Mouse (Mus musculus) fibroblast of lung, adult 2 months (primary cell): Measurements from ENCODE around the gene Speer4e.
"Not testable (repeated sequence)": the region's sequence is repeated elsewhere in the genome, so short reads cannot be mapped to it uniquely, and the experiment has no call there.

ENCODE experiments used
- DNase-seq: peaks from one replicate; pipeline ENCODE4 v3.0.0-alpha.2; 2011; ENCODE audit warnings: low read depth

Speer4e gene

DNA sequence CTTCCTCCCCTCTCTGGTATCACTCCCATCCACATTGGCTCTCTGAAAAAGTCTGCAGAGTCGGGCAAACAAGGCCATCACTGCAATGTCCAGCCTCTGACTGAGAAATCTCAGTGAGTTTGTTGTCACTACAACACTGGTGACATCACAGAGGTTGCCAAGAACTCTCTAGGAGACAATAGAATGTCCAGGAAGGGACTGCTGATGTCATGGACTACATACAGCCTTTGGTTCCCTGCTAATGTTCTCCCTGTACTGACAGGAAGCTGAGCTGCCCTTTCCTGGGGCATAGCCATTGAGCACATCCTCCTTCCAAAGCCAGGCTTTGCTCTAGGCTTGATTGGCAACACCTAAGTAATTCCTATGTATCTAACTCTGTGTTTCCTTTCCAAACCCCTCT is at the start of gene Speer4e:
Gene Speer4e, minus strand, starts transcription at position 101 of the 400 bp plus-strand sequence.
- not testable (repeated sequence) for DNase-seq

DNA sequence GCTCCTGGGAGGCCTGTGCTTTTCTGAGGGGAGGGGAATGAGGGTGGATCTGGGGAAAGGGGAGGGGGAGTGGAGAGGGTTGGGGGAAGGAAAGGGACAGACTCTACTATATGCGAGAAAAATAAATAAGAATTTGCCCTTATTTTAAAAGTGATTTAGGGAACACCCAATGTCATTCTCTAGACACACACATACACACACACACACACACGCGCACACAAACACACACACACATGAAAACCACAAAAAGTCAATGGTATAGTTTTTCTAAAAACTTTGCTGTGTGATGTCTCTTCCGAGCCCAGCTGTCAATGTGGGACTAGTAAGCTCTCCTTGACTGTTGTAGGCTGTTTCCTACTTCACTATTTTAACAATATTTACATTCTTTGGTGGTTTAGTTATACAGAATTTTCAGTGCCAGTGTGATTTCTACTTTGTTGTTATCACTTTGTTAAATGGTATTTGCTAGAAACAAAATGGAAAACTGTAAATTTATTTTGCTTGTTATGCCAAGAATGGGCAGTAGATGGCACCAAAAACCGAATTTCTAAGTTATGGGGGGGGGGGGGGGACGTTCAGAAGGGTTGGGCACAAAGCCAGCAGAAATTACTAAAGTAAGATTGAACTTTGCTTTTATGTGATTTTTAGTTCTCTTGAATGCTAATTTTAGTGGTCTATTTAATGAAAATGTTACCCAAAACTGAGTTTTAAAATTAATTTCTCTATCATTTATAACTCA is 48.6 kb upstream of the Speer4e start:
- not testable (repeated sequence) for DNase-seq

DNA sequence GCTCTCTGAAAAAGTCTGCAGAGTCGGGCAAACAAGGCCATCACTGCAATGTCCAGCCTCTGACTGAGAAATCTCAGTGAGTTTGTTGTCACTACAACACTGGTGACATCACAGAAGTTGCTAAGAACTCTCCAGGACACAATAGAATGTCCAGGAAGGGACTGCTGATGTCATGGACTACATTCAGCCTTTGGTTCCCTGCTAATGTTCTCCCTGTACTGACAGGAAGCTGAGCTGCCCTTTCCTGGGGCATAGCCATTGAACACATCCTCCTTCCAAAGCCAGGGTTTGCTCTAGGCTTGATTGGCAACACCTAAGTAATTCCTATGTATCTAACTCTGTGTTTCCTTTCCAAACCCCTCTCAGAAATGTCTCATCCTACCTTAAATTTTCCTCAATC is 40.6 kb upstream of the Speer4e start, which contains the start of gene Gm10354:
Gene Gm10354, minus strand, starts transcription at position 101 of the 400 bp plus-strand sequence.
- not testable (repeated sequence) for DNase-seq

DNA sequence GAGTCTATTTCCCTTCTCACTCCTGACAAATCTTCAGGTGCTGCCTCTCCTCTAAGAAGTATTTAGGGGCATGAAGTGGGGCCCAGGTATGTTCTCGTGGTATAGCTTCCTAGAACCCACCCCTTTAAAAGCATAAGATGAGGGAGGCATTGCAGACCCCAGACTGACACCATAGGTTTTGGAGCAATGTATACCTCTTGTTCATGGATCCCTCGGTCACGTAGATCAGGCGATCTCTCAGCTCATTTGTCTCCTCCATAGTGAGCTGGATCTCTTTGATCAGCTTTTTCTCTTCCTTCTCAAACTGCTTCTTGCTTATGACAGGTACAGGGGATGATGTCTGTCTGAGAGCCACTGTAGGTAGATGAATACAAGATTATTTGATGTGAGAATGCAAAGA is 39.1 kb upstream of the Speer4e start:
- DNase-seq, result not testable (repeated sequence)

DNA sequence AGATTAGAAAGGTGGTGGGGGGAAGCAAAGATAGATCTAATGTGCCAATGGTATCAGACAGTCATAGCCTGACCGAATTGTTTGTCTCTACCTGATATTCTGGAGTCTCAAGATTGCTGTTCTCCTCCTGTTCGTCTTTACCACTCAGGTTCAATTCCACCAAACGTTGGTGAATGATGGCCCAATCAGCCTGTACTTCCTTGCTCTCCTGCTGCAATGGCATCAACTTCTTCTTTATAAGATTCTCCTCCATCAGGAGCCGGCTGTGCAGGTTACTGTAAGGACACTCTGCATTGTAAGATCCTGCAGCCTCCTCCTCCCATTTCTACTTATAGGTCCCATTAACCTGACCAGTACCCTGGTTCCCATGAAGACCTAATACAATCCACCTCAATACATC is 37.1 kb upstream of the Speer4e start:
- DNase-seq, result not testable (repeated sequence)

DNA sequence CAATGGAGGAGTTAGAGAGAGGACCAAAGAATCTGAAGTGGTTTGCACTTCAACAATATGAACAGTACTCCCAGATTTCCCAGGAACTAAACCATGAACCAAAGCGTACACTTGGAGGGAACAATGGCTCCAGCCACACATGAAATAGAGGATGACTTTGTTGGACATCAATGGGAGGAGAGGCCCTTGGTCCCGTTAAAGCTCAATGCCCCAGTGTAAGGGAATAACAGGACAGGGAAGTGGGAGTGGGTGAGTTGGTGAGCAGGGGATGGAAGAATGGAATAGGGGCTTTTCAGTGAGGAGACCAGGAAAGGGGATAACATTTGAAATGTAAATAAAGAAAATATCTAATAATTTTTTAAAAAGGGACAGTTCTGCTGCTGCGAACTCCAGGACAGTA is 34.6 kb upstream of the Speer4e start:
- not testable (repeated sequence) for DNase-seq

DNA sequence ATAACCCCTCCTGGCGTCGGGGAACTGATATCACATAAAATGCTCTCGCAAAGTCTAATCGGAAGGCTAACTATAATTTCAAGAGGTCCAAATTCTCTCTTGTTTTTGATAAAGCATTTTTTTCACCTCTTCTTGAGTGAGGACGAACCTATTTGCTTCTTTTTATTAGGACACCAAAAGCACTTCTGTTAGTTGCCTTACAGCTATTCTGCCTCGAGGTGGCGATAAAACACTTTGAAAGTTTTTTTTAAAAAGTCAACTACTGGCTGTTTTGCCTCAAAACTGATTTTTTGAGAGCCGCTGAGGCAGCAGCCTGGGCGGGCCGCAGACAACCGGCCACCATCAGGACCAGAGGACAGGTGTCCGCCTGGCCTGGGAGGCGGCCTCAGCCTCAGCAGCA is 25.6 kb upstream of the Speer4e start:
- DNase-seq, result not testable (repeated sequence)

DNA sequence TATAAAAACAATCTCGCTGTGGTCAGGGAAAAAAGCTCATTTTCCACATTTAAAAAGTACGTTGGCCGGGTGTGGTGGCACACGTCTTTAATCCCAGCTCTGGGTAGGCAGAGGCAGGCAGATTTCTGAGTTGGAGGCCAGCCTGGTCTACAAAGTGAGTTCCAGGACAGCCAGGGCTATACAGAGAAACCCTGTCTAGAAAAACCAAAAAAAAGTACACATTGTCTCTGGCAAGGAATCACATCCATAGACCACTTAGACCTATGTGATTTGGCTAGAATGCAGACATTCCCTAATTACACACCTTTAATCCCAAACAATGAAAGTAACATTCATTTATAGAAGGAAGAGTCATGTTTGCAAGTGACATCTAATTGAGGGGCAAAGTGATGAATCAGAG is 23.3 kb upstream of the Speer4e start:
- DNase-seq, result not testable (repeated sequence)

DNA sequence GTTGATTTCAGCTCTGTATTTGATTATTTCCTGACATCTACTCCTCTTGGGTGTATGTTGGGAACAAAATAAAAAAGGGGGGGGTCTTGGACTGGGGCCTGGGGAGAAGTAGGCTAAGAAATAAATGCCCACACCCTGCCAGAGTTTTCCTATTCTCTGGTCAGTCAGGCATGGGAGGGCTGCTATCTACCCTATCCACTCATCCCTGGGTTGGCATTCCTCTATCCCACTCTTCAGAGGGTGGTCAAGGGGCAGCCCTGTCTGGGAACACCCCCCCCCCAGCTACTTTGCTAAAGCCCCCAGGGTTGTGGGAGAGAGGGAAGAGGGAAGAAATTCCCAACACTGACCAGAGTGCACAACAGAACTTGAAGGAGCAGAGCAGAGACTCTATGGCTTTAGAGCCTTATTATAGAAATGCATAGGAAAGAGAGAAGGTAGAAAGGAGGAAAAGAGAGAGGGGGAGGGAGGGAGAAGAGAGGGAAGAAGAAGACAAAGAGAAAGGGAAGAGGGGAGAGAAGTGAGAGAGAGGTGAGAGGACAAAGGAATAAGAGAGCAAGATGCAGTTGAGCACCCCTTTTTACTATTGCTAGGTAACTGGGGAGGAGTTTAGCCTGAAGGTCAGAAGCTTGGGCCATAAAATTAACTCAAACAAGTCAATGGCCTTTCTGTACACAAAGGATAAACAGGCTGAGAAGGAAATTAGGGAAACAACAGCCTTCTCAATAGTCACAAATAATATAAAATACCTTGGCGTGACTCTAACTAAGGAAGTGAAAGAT is 17.9 kb upstream of the Speer4e start:
- not testable (repeated sequence) for DNase-seq

DNA sequence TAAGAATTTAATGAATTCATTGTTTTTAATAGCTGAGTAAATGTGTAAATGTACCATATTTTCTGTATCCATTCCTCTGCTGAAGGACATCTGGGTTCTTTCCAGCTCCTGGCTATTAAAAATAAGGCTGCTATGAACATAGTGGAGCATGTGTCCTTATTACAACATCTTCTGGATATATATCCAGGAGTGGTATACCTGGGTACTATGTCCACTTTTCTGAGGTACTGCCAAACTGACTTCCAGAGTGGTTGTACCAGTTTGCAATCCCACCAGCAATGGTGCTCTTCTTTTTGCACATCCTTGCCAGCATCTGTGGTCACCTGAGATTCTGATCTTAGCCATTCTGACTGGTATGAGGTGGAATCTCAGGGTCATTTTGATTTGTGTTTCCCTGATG is 15.4 kb upstream of the Speer4e start:
- not testable (repeated sequence) for DNase-seq

DNA sequence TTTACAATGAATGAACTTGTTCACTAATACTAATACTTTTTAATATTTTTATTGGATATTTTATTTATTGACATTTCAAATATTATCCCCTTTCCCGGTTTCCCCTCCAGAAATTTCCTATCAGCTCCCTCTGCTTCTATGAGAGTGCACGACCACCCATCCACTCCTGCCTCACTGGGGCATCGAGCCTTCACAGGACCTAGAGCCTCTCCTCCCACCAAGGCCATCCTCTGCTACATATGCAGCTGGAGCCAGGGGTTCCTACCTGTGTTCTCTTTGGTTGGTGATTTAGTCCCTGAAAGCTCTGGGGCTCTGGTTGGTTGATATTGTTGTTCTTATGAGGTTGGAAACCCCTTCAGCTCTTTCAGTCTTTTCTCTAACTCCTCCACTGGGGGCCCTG is 14.5 kb upstream of the Speer4e start:
- DNase-seq, result not testable (repeated sequence)

DNA sequence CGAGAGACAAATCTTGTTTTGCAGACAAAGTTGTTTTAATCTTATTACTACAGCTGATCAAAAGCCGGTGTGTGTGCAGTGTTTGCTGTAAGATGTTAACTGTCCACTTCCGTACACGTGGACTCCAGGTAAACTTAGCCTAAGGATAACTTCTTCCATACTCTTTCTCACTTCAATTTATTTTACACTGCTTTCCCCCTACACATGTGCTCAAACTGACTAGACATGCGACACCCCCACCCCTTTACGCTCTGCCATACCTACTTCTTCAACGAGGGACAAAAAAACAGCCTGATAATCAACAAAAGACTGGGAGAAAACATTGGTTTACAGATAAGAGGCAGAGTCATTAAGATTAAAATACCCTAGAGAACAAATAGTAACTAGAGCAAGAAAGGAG is 13.6 kb upstream of the Speer4e start:
- DNase-seq, result not testable (repeated sequence)

DNA sequence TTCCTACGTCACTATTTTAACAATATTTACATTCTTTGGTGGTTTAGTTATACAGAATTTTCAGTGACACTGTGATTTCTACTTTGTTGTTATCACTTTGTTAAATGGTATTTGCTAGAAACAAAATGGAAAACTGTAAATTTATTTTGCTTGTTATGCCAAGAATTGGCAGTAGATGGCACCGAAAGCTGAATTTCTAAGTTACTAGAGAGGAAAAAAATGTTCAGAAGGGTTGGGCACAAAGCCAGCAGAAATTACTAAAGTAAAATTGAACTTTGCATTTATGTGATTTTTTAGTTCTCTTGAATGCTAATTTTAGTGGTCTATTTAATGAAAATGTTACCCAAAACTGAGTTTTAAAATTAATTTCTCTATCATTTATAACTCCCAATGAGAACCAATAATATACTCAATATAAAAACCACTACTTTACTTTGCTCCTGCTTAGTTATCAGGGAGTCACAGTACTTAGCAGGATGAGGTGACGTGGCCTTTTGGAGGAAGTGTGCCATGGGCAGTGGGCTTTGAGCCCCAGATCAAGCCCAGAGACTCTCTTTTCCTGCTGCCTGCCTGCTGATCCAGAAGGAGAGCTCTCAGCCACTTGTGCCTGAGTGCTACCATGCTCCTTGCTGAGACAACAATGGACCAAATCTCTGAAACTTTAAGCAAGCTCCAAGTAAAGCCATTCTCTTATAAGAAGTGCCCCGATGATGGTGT is 9.4 kb upstream of the Speer4e start:
- DNase-seq, result not testable (repeated sequence)

DNA sequence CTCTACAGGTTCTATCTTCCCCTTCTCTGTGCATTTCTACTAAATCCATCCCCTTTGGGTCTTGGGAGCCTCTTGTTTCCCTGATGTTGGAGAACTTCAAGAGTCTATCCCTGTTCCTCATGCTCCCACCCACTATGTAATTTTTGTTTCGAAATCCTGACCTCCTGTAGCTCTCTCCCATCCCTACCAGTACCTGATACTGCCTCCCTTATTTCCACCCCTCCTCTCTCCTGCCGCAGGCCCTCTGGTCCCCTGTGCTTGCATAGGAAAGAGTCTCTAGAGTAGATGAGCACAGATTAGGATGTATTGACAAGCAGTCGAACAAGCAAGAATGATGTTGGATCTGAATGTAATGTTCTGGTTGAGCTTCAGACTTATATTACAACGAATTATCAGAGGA is 7.3 kb upstream of the Speer4e start:
- DNase-seq, result not testable (repeated sequence)

DNA sequence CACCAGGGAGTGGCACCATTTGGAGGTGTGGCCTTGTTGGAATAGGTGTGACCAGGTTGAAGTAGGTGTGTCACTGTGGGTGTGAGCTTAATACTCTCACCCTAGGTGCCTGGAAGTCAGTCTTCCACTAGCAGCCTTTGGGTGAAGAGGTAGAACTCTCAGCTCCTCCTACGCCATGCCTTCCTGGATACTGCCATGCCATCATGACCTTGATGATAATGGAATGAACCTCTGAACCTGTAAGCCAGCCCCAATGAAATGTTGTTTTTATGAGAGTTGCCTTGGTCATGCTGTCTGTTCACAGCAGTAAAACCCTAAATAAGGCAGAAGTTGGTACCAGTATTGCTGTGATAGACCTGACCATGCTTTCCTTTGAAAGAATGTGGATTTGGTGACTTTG is 2.8 kb upstream of the Speer4e start:
- DNase-seq, result not testable (repeated sequence)

DNA sequence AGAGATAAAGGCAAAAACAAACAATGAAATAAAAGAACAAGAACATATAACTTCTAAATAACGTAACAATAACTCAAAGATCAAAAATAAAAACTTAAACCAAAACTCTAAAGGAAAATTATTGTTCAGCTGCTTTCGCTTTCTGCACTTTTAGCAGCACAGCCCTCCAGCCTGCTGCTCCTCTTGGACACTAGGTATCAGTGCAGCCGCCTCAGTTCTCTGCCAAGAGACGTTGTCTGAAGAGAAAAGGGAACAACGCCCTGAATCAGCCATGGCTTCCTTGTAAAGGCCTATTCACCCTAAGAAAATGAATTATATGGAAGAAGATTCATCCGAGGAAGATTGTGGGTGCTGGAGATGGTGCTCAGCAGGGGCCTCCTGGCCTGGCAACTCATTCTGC is 4.5 kb downstream of the Speer4e start:
- DNase-seq, result not testable (repeated sequence)

DNA sequence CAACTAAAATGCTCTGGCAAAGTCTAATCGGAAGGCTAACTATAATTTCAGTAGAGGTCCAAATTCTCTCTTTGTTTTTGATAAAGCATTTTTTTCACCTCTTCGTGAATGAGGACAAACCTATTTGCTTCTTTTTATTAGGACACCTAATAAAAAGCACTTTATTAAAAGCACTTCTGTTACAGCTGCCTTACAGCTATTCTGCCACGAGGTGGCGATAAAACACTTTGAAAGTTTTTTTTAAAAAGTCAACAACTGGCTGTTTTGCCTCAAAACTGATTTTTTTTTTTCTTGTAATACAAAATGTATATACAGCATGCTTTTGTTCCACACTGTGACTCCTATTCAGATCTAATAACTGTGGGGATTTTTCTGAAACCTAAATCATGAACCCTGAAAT is 11.2 kb downstream of the Speer4e start:
- not testable (repeated sequence) for DNase-seq

DNA sequence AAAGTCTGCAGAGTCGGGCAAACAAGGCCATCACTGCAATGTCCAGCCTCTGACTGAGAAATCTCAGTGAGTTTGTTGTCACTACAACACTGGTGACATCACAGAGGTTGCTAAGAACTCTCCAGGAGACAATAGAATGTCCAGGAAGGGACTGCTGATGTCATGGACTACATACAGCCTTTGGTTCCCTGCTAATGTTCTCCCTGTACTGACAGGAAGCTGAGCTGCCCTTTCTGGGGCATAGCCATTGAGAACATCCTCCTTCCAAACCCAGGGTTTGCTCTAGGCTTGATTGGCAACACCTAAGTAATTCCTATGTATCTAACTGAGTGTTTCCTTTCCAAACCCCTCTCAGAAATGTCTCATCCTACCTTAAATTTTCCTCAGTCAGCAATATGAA is 23.4 kb downstream of the Speer4e start, which contains the start of gene Gm9758:
Gene Gm9758, minus strand, starts transcription at position 101 of the 400 bp plus-strand sequence.
- DNase-seq, result not testable (repeated sequence)

DNA sequence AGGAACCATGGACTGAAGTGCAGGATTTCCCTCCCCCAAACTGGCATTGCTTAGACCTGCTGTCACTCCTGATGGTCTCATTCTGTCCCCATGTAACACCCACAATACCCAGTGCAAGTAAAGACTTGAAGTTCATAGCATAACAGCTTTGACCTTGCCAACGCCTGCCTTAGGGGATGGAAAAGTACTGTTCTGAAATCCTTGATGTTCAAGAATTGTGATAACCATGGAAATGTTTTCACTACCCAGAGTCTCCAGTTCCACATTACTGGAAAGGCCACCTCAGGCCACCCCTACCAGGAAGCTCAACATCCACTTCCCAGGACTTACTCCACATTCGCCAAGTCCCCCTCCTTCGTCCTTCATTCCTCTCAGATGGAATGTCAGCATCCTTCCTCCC is 23.9 kb downstream of the Speer4e start:
- DNase-seq, result not testable (repeated sequence)

DNA sequence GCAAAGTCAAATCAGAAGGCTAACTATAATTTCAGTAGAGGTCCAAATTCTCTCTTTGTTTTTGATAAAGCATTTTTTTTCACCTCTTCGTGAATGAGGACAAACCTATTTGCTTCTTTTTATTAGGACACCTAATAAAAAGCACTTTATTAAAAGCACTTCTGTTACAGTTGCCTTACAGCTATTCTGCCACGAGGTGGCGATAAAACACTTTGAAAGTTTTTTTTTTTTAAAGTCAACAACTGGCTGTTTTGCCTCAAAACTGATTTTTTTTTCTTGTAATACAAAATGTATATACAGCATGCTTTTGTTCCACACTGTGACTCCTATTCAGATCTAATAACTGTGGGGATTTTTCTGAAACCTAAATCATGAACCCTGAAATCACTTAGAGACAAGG is 34.7 kb downstream of the Speer4e start:
- DNase-seq, result not testable (repeated sequence)

DNA sequence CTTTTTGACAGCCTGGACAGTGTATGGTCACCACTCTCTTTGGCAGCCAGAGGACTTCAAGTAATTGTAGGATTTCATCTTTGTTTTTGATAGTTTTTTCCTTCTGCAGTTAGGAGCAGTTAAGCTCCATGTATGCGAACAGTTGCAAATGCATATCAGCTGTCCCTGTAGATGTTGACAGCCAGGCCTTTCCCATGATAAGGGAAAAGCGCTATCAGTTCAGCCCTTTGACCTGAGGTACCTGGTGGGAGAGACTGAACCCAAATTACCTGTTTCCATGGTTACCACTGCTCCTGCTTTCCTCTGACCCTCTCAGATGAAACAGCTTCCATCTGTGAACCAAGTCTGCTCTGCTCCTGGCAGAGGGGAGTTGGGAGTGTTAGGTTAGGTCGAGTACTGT is 46.0 kb downstream of the Speer4e start:
- no peak for DNase-seq

DNA sequence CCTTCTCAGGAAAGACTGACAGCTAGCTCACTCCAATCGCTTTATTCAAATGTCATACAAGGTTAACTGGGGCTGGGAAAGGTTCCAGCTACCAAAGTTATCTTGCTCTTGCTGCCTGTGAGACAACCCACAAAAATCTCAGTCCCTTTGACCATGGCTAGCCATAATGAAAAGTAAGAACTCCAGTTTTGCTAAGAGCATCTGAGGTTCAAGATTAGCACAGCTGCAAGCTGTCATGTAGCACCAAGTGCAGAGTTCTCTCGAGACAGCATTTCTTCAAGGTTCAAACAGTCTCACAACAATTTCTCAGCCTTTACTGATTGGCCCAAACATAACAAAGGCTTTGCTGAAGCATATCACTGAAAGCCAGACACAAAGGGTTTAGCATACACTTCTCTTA is 52.9 kb downstream of the Speer4e start:
- DNase-seq, result not testable (repeated sequence)
